Mouse (Mus musculus) adipose tissue, adult 10 weeks (tissue): Measurements from ENCODE around the gene Olfr348. TPM values are rescaled to one million over a fixed set of nuclear protein-coding genes. Genes with fewer than 3 reads are reported as not detected.

Experiments used
- polyA plus RNA-seq: library from polyadenylated mRNA; stranded (reverse); fragments of 350-450 nt; fragmentation: Illumina TruSeq; extraction: RNeasy Lipid Tissue Mini Kit (QIAGEN cat#74804); gene quantifications from one replicate; pipeline ENCODE4 v1.2.3, GENCODE M21; 2014; ENCODE audit warnings: low read depth, low replicate concordance

Gene Olfr348
- polyA plus RNA-seq, result not detected

GRCm38 (mm10) chr2:36783976-36784375 lies at the start of gene Olfr348:
Gene Olfr348 (plus strand): TSS chr2:36784276.

GRCm38 (mm10) chr2:36790238-36790637 lies 6.2 kb downstream of the Olfr348 start, which contains the start of gene Olfr50:
Gene Olfr50 (plus strand): TSS chr2:36790538.

GRCm38 (mm10) chr2:36816932-36817331 lies 32.9 kb downstream of the Olfr348 start, which contains the start of gene Olfr3:
Gene Olfr3 (minus strand): TSS chr2:36817032.

Other genes starting within 250 kb of the Olfr348 start
- not detected for gene Olfr344, start 217.6 kb upstream of the Olfr348 start, polyA plus RNA-seq
- gene Olfr345, start 144.2 kb upstream of the Olfr348 start, polyA plus RNA-seq, result not detected
- not detected for gene Olfr346, start 98.5 kb upstream of the Olfr348 start, polyA plus RNA-seq
- not detected for gene Olfr347, start 52.4 kb upstream of the Olfr348 start, polyA plus RNA-seq
- not detected for gene Olfr50, start 6.3 kb downstream of the Olfr348 start, polyA plus RNA-seq
- not detected for gene Olfr3, start 32.8 kb downstream of the Olfr348 start, polyA plus RNA-seq
- not detected for gene Olfr350, start 62.0 kb downstream of the Olfr348 start, polyA plus RNA-seq
- not detected for gene Olfr351, start 78.4 kb downstream of the Olfr348 start, polyA plus RNA-seq
- not detected for gene Olfr352, start 84.2 kb downstream of the Olfr348 start, polyA plus RNA-seq
- gene Olfr353, start 108.7 kb downstream of the Olfr348 start, polyA plus RNA-seq, result not detected
- not detected for gene Olfr354, start 121.4 kb downstream of the Olfr348 start, polyA plus RNA-seq
- not detected for gene Olfr355, start 144.6 kb downstream of the Olfr348 start, polyA plus RNA-seq
- not detected for gene Olfr356, start 152.8 kb downstream of the Olfr348 start, polyA plus RNA-seq
- gene Olfr357, start 209.6 kb downstream of the Olfr348 start, polyA plus RNA-seq, result not detected
- not detected for gene Olfr358, start 225.1 kb downstream of the Olfr348 start, polyA plus RNA-seq